Mouse (Mus musculus): ENCODE measurements around the gene Kremen2.

DNA sequence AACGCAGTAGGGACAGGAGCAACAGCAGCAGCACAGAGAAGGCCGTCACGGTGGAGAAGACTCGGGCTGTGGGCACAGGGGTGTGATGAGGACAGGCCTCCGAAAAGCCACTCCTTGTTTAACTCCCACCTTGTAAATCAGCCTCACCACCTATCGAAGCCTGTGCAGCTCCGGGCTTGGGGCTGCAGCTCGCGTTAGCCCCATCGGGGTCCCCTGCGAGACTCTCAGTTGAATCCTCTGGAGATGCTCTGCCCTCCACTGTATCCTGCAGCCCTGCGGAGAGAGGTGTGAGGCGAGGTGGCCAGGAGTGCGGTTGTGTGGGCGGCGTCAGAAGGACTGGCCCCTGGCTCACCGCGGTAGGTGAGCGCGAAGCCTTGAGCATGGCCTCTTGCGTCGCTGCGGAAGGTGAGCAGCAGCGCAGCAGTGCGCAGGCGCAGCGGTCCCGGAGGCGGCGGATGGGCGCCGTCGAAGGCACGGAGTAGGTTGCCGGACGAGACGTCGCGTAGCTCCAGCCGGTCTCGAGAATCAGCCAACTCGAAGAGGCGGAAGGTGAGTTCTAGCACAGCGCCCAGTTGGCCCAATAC lies 3.3 kb downstream of the Kremen2 start:
- TF ChIP-seq REST (IDR thresholded peaks at IDR 0.05; ENCODE audit: insufficient read depth, insufficient read length), result no peak
- TF ChIP-seq POLR2A (IDR thresholded peaks at IDR 0.05; ENCODE audit: insufficient read length, low read depth), result no peak
